ENCODE assay signal across 23 mouse cellular contexts in genomic region chr13:34786634-34787033, GRCm38 (mm10). TPM values are rescaled to one million over a fixed set of nuclear protein-coding genes. Genes with fewer than 3 reads are reported as not detected.
DNase-seq lines count a peak whose midpoint lies in the region; ATAC-seq and TF ChIP-seq lines count a peak whose summit lies in the region.
"Had no signal": no experiment of that assay in that cellular context is flagged by ENCODE, and none has a peak within 500 bp of the region (broad histone marks: within the 10 kb centered on the region; RNA-seq: fewer than 3 reads in every experiment).

No protein-coding gene starts in this region.

- 0 out of 2 replicates have a peak, but pooled peaks have one; percentile 27 for TF ChIP-seq EP300 in liver, postnatal 0 days (IDR thresholded peaks at IDR 0.05; ENCODE audit: low read depth)

- peaks cover 30% of the 10 kb centered on the region for H3K4me1 ChIP-seq in liver, embryonic 13.5 days (replicated peaks)
- H3K4me1 ChIP-seq in liver, embryonic 11.5 days (replicated peaks; ENCODE audit: control insufficient read depth, insufficient read depth, low read length), result 0 out of 2 replicates have a peak, but pooled peaks cover 3% of the 10 kb centered on the region
- peaks cover 9% of the 10 kb centered on the region; the same call in 1 of the 2 replicates for H3K4me1 ChIP-seq in liver, postnatal 0 days (ENCODE audit: insufficient read depth)
- H3K4me1 ChIP-seq in midbrain, postnatal 0 days (ENCODE audit: insufficient read depth, low read length), result no peaks in the 10 kb centered on the region
- peaks cover 10% of the 10 kb centered on the region for H3K4me1 ChIP-seq in lung, adult 2 months (ENCODE audit: control insufficient read depth, insufficient read depth, low read length)
- H3K4me1 ChIP-seq: forebrain, embryonic 15.5 days; hindbrain, embryonic 15.5 days had no signal

- no peaks in the 10 kb centered on the region for H3K9me3 ChIP-seq in liver, embryonic 13.5 days (replicated peaks)
- H3K9me3 ChIP-seq in liver, embryonic 11.5 days (ENCODE audit: control insufficient read depth, low read length), result no peaks in the 10 kb centered on the region
- no peaks in the 10 kb centered on the region for H3K9me3 ChIP-seq in liver, postnatal 0 days (ENCODE audit: low read length)
- no peaks in the 10 kb centered on the region for H3K9me3 ChIP-seq in midbrain, postnatal 0 days (ENCODE audit: low read length)
- H3K9me3 ChIP-seq: embryonic facial prominence, embryonic 13.5 days; forebrain, embryonic 10.5 days; forebrain, embryonic 15.5 days; heart, embryonic 13.5 days; hindbrain, embryonic 15.5 days had no signal

- H3K36me3 ChIP-seq in liver, embryonic 13.5 days, result no peaks in the 10 kb centered on the region
- H3K36me3 ChIP-seq in liver, embryonic 11.5 days (ENCODE audit: control insufficient read depth, insufficient read depth, low read length), result no peaks in the 10 kb centered on the region
- H3K36me3 ChIP-seq in liver, postnatal 0 days (replicated peaks; ENCODE audit: insufficient read depth, low read length), result no peaks in the 10 kb centered on the region
- H3K36me3 ChIP-seq in midbrain, postnatal 0 days (ENCODE audit: insufficient read depth, low read length), result no peaks in the 10 kb centered on the region
- H3K36me3 ChIP-seq: embryonic facial prominence, embryonic 13.5 days; forebrain, embryonic 10.5 days; forebrain, embryonic 15.5 days; heart, embryonic 13.5 days; hindbrain, embryonic 15.5 days had no signal

- no peak for TF ChIP-seq CTCF in liver, postnatal 0 days (IDR thresholded peaks at IDR 0.05; ENCODE audit: low read depth)
- TF ChIP-seq CTCF in midbrain, postnatal 0 days (IDR thresholded peaks at IDR 0.05), result no peak
- no peak for TF ChIP-seq CTCF in lung, adult 2 months (IDR thresholded peaks at IDR 0.05; ENCODE audit: insufficient read depth, low read length)

- no peak for TF ChIP-seq POLR2A in lung, adult 2 months (IDR thresholded peaks at IDR 0.05; ENCODE audit: borderline replicate concordance, extremely low read depth, low read depth, low read length)

- H3K27me3 ChIP-seq in liver, embryonic 13.5 days, result no peaks in the 10 kb centered on the region
- H3K27me3 ChIP-seq in liver, embryonic 11.5 days (replicated peaks; ENCODE audit: control insufficient read depth, insufficient read depth, low read length), result no peaks in the 10 kb centered on the region
- H3K27me3 ChIP-seq in liver, postnatal 0 days (ENCODE audit: insufficient read depth, low read length), result no peaks in the 10 kb centered on the region
- no peaks in the 10 kb centered on the region for H3K27me3 ChIP-seq in midbrain, postnatal 0 days (ENCODE audit: insufficient read depth, low read length)
- H3K27me3 ChIP-seq: CH12.LX; embryonic facial prominence, embryonic 13.5 days; forebrain, embryonic 15.5 days; heart, embryonic 13.5 days; hindbrain, embryonic 15.5 days had no signal

- ATAC-seq in liver, embryonic 13.5 days (ENCODE audit: low read depth), result peak; percentile 64
- no peak; the same call in 1 of the 2 replicates for ATAC-seq in liver, embryonic 11.5 days (replicated peaks; ENCODE audit: low FRiP score)
- peak; percentile 60; the same call in 1 of the 2 replicates for ATAC-seq in erythroid progenitor cell, adult 5-6 weeks (replicated peaks; ENCODE audit: low FRiP score, poor library complexity, severe bottlenecking)
- ATAC-seq in liver, postnatal 0 days, result no peak
- no peak for ATAC-seq in midbrain, postnatal 0 days (ENCODE audit: low FRiP score)
- ATAC-seq: forebrain, embryonic 15.5 days had no signal

- DNase-seq in liver, embryonic 13.5 days, result no peak
- no peak for DNase-seq in liver, embryonic 11.5 days (ENCODE audit: low spot score)
- DNase-seq in liver, postnatal 0 days, result no peak
- no peak for DNase-seq in embryo, embryonic 11 days
- no peak for DNase-seq in midbrain, postnatal 0 days (ENCODE audit: low spot score)
- no peak for DNase-seq in lung, adult 2 months
- DNase-seq: adrenal gland, postnatal 10 days; cerebellum, adult 2 months; cerebellum, postnatal 10 days; gastrocnemius, postnatal 36 days; heart, postnatal 36 days had no signal

- no peak overlapping the region for H3K4me2 ChIP-seq in liver, embryonic 13.5 days
- no peak overlapping the region for H3K4me2 ChIP-seq in liver, embryonic 11.5 days
- no peak overlapping the region for H3K4me2 ChIP-seq in liver, postnatal 0 days (ENCODE audit: low read depth, low read length)
- no peak overlapping the region for H3K4me2 ChIP-seq in midbrain, postnatal 0 days (ENCODE audit: low read depth, low read length, poor library complexity, severe bottlenecking)
- H3K4me2 ChIP-seq: embryonic facial prominence, embryonic 13.5 days; forebrain, embryonic 15.5 days; heart, embryonic 13.5 days; hindbrain, embryonic 15.5 days had no signal

- WGBS in liver, embryonic 13.5 days (ENCODE audit: insufficient replicate concordance), result 39% methylated on average over 5 of the region's 5 CpGs
- WGBS in liver, embryonic 11.5 days, result 68% methylated on average over 5 of the region's 5 CpGs
- 66% methylated on average over 5 of the region's 5 CpGs for WGBS in liver, postnatal 0 days (ENCODE audit: insufficient replicate concordance)
- WGBS in midbrain, postnatal 0 days, result 88% methylated on average over 5 of the region's 5 CpGs
- 78% methylated on average over 5 of the region's 5 CpGs for WGBS in lung, adult 2 months

- no peak overlapping the region for H3K9ac ChIP-seq in liver, embryonic 13.5 days
- no peak overlapping the region for H3K9ac ChIP-seq in liver, embryonic 11.5 days (ENCODE audit: low read depth, low read length)
- no peak overlapping the region for H3K9ac ChIP-seq in liver, postnatal 0 days (replicated peaks)
- no peak overlapping the region for H3K9ac ChIP-seq in midbrain, postnatal 0 days (replicated peaks; ENCODE audit: low read length, poor library complexity, severe bottlenecking)
- H3K9ac ChIP-seq: embryonic facial prominence, embryonic 13.5 days; forebrain, embryonic 15.5 days; heart, embryonic 13.5 days; hindbrain, embryonic 15.5 days had no signal

- no peak overlapping the region for H3K4me3 ChIP-seq in liver, embryonic 13.5 days (replicated peaks)
- H3K4me3 ChIP-seq in liver, embryonic 11.5 days (ENCODE audit: low read depth, low read length), result no peak overlapping the region
- H3K4me3 ChIP-seq in liver, postnatal 0 days (ENCODE audit: low read depth, low read length), result no peak overlapping the region
- no peak overlapping the region for H3K4me3 ChIP-seq in midbrain, postnatal 0 days (ENCODE audit: low read depth, low read length)
- no peak overlapping the region for H3K4me3 ChIP-seq in lung, adult 2 months (replicated peaks; ENCODE audit: extremely low read depth, low read depth, low read length)
- H3K4me3 ChIP-seq: embryonic facial prominence, embryonic 13.5 days; forebrain, embryonic 10.5 days; forebrain, embryonic 15.5 days; heart, embryonic 13.5 days; hindbrain, embryonic 15.5 days had no signal

- H3K27ac ChIP-seq in liver, embryonic 13.5 days, result no peak overlapping the region; the same call in 1 of the 2 replicates
- no peak overlapping the region for H3K27ac ChIP-seq in liver, embryonic 11.5 days (ENCODE audit: low read depth, low read length)
- no peak overlapping the region for H3K27ac ChIP-seq in liver, postnatal 0 days (ENCODE audit: low read depth)
- H3K27ac ChIP-seq in midbrain, postnatal 0 days (ENCODE audit: low read depth, low read length), result no peak overlapping the region
- H3K27ac ChIP-seq: forebrain, embryonic 10.5 days; forebrain, embryonic 15.5 days; heart, embryonic 13.5 days; hindbrain, embryonic 15.5 days had no signal

RNA-seq across cellular contexts. Expression of gene Fam50b, which starts 52.0 kb away (rescaled TPM):
- 0.09 TPM in 1 of 2 replicates, not detected in the other for polyA plus RNA-seq in liver, embryonic 13.5 days (2015; fragmentation: Nextera tagmentation; extraction: Ambion mirVana)
- not detected in 2 replicates for polyA plus RNA-seq in liver, embryonic 11.5 days (2014; fragmentation: Nextera tagmentation; extraction: Ambion mirVana)
- not detected in 2 replicates for total RNA-seq in erythroid progenitor cell, adult 5-6 weeks (2015; ENCODE audit: low replicate concordance)
- not detected in 2 replicates for total RNA-seq in erythroid progenitor cell, adult 5-6 weeks (2017; ENCODE audit: low replicate concordance)
- 0.08 and 0.12 TPM in 2 replicates for polyA plus RNA-seq in liver, postnatal 0 days (2015; fragmentation: Nextera tagmentation; extraction: Ambion mirVana)
- 0.66 TPM in 1 of 2 replicates, not detected in the other for total RNA-seq in midbrain, postnatal 0 days (2014; rRNA removed)
- not detected in 2 replicates for polyA plus RNA-seq in midbrain, postnatal 0 days (2015; fragmentation: Nextera tagmentation; extraction: Ambion mirVana)
- polyA plus RNA-seq in lung, adult 2 months (2012; rRNA removed), result 0.27 TPM in 1 of 2 replicates, not detected in the other
- total RNA-seq: adrenal gland, postnatal 10 days; common myeloid progenitor, adult 5-6 weeks; gastrocnemius, adult 8-10 months; gastrocnemius, postnatal 36 days; heart, postnatal 36 days had no signal
- polyA plus RNA-seq: C2C12; cerebellum, adult 2 months; embryonic facial prominence, embryonic 13.5 days; forebrain, embryonic 10.5 days; forebrain, embryonic 15.5 days; heart, embryonic 13.5 days; heart, postnatal 0 days; hindbrain, embryonic 11.5 days; hindbrain, embryonic 15.5 days had no signal

Comparison
In these comparisons a context has a peak if more than half of its experiments do, and no peak if none do; other contexts are left out.
1. ATAC-seq: peak in liver, embryonic 13.5 days (single experiment) and erythroid progenitor cell, adult 5-6 weeks (single experiment); none in liver, embryonic 11.5 days (single experiment), liver, postnatal 0 days (single experiment) and midbrain, postnatal 0 days (single experiment).